Mouse (Mus musculus) midbrain, postnatal 0 days (tissue): ENCODE measurements around the gene Vmn2r115. TPM values are rescaled to one million over a fixed set of nuclear protein-coding genes. Genes with fewer than 3 reads are reported as not detected.
"Not testable (repeated sequence)": the region's sequence is repeated elsewhere in the genome, so short reads cannot be mapped to it uniquely, and the experiment has no call there.

Source experiments
- ATAC-seq: fragments of 200-750 bp; cut with Nextera tagmentation; 2 replicates; pipeline ENCODE4 v1.8.0; 2017; ENCODE audit warnings: moderate number of reproducible peaks, mild to moderate bottlenecking, moderate TSS enrichment, moderate library complexity; ENCODE audit not compliant: low FRiP score
- DNase-seq: peaks from one replicate; pipeline ENCODE4 v3.0.0-alpha.2; 2015; ENCODE audit warnings: low spot score
- H3K27ac ChIP-seq: fragments of 300-500 bp; sonication (generic); 2 replicates; pipeline ENCODE4 v1.5.1; 2014; ENCODE audit warnings: low read depth, mild to moderate bottlenecking, low read length, mixed read lengths
- H3K27me3 ChIP-seq: fragments of 300-500 bp; sonication (generic); 2 replicates; pipeline ENCODE4 v1.6.1; 2014; ENCODE audit warnings: low read length, control low read depth, mixed read lengths; ENCODE audit not compliant: insufficient read depth
- H3K36me3 ChIP-seq: fragments of 300-500 bp; sonication (generic); 2 replicates; pipeline ENCODE4 v1.6.1; 2014; ENCODE audit warnings: low read length, control low read depth, mixed read lengths; ENCODE audit not compliant: insufficient read depth
- H3K4me1 ChIP-seq: fragments of 300-500 bp; sonication (generic); 2 replicates; pipeline ENCODE4 v1.6.1; 2014; ENCODE audit warnings: mild to moderate bottlenecking, control low read depth, antibody characterized with exemption, low read length, mixed read lengths; ENCODE audit not compliant: insufficient read depth
- H3K4me2 ChIP-seq: fragments of 300-500 bp; sonication (generic); 2 replicates; pipeline ENCODE4 v1.6.1; 2014; ENCODE audit warnings: low read depth, mild to moderate bottlenecking, low read length, mixed read lengths; ENCODE audit not compliant: poor library complexity, severe bottlenecking
- H3K4me3 ChIP-seq: fragments of 300-500 bp; sonication (generic); 2 replicates; pipeline ENCODE4 v1.5.1; 2014; ENCODE audit warnings: low read depth, mild to moderate bottlenecking, low read length, moderate library complexity
- H3K9ac ChIP-seq: fragments of 300-500 bp; sonication (generic); replicated peaks from 2 replicates; pipeline ENCODE4 v1.6.1; 2014; ENCODE audit warnings: mild to moderate bottlenecking, low read length, moderate library complexity, mixed read lengths; ENCODE audit not compliant: poor library complexity, severe bottlenecking
- H3K9me3 ChIP-seq: fragments of 300-500 bp; sonication (generic); 2 replicates; pipeline ENCODE4 v1.6.1; 2016; ENCODE audit warnings: low read length, control low read depth
- CTCF ChIP-seq: IDR thresholded peaks from 2 replicates; pipeline ENCODE4 v1.5.1; 2016; ENCODE audit warnings: antibody characterized with exemption, mild to moderate bottlenecking
- WGBS: fragments of 180-500 bp; shearing (Covaris S2); extraction: QIAGEN DNeasy Blood & Tissue Kit; methylation state at CpG from one replicate; pipeline ENCODE4 v1.1.7; 2014; 5-methylcytosine and 5-hydroxymethylcytosine counted together
- polyA plus RNA-seq: library from polyadenylated mRNA; unstranded; fragments of >200 nt; fragmentation: Nextera tagmentation; extraction: Ambion mirVana; gene quantifications from 2 replicates; pipeline ENCODE4 v1.2.1, GENCODE M21; 2015
- total RNA-seq: library from RNA; depleted of rRNA; stranded (reverse); fragments of >200 nt; gene quantifications from 2 replicates; pipeline ENCODE4 v1.2.3, GENCODE M21; 2014; rRNA removed

Vmn2r115 gene
- total RNA-seq, result not detected in 2 replicates
- not detected in 2 replicates for polyA plus RNA-seq

DNA sequence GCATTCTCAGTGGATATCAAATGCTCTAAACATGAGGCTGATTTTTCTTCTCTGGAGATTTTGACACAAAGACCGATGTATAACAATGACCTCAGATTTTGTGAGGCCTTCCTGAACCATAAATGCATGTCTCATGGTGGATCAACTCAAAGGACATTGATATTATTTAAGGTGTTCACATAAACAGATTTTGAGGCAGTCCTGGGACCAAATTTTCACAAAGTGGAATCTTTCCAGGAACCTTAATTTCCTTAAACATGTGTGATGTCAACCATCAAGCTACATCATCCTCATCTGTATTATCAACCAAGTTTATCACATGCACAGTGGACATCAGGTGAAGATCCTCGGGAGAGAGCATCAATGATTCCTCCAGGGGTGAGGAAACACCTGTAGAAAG is at the start of gene Vmn2r115:
Gene Vmn2r115 (plus strand): TSS at position 301 of the 400 bp plus-strand sequence.
- H3K4me3 ChIP-seq, H3K9ac ChIP-seq, ATAC-seq, H3K9me3 ChIP-seq, H3K36me3 ChIP-seq, H3K4me2 ChIP-seq, DNase-seq, H3K4me1 ChIP-seq, H3K27me3 ChIP-seq, H3K27ac ChIP-seq: not testable (repeated sequence)
- 56% methylated on average over 2 of the region's 2 CpGs for WGBS

GRCm38 (mm10) chr17:23312437-23312836 is 31.1 kb upstream of the Vmn2r115 start, which contains the start of gene Vmn2r114:
Vmn2r114 (minus strand) TSS chr17:23312537.
- ATAC-seq, H3K4me1 ChIP-seq: not testable (repeated sequence)
- WGBS, result 64% methylated on average over 2 of the region's 2 CpGs

GRCm38 (mm10) chr17:23330657-23331056 is 12.9 kb upstream of the Vmn2r115 start:
- Histone ChIP-seq H3K4me1 (no peaks in the 10 kb centered on the region), H3K4me3 (no peak overlapping the region), H3K9ac (no peak overlapping the region), H3K27ac (no peak overlapping the region), H3K27me3 (no peaks in the 10 kb centered on the region), H3K9me3 (peaks cover 7% of the 10 kb centered on the region; the same call in 1 of the 2 replicates), H3K4me2 (no peak overlapping the region), H3K36me3 (no peaks in the 10 kb centered on the region)
- TF ChIP-seq CTCF, result no peak
- WGBS, result 73% methylated on average over 6 of the region's 6 CpGs
- no peak for ATAC-seq
- no peak for DNase-seq

More at GRCm38 (mm10) chr17:23312437-23312836, 31.1 kb upstream of the Vmn2r115 start, which contains the start of gene Vmn2r114:
- not testable (repeated sequence) for H3K9me3 ChIP-seq, H3K27me3 ChIP-seq, H3K4me2 ChIP-seq, H3K9ac ChIP-seq, H3K36me3 ChIP-seq, H3K27ac ChIP-seq, H3K4me3 ChIP-seq, DNase-seq

DNA sequence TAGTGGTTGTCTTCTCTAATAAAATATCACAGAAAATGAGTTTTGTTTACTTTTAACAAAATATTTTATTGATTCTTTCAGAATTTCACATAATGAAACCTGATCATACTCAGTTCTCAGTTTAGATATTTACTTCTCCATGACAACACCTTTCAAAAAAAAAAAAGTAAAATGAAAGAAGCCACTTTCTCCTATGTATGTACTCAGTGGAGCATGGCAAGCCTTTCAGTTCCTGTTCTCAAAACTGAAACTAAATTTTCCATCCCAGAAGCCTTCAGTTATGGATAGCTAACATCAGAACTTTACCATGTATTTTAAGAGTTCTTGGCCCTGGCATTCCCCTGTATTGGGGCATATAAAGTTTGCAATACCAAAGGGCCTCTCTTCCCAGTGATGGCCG is 8.1 kb downstream of the Vmn2r115 start:
- H3K27me3 ChIP-seq, result no peaks in the 10 kb centered on the region
- H3K4me2 ChIP-seq, result no peak overlapping the region
- 100% methylated on average over 1 of the region's 1 CpGs for WGBS

GRCm38 (mm10) chr17:23384304-23384703 is 40.8 kb downstream of the Vmn2r115 start, which contains the start of gene Vmn2r116:
Vmn2r116 (plus strand) TSS chr17:23384604.
- not testable (repeated sequence) for H3K27me3 ChIP-seq, H3K27ac ChIP-seq

More for the DNA sequence above, 8.1 kb downstream of the Vmn2r115 start:
- H3K4me3 ChIP-seq, result no peak overlapping the region
- H3K4me1 ChIP-seq, result no peaks in the 10 kb centered on the region
- no peak for ATAC-seq
- no peaks in the 10 kb centered on the region for H3K36me3 ChIP-seq
- no peak for DNase-seq
- no peaks in the 10 kb centered on the region for H3K9me3 ChIP-seq
- H3K27ac ChIP-seq, result no peak overlapping the region
- H3K9ac ChIP-seq, result no peak overlapping the region
- TF ChIP-seq CTCF, result no peak

More at GRCm38 (mm10) chr17:23384304-23384703, 40.8 kb downstream of the Vmn2r115 start, which contains the start of gene Vmn2r116:
- DNase-seq, H3K4me2 ChIP-seq, H3K9me3 ChIP-seq, ATAC-seq, H3K4me3 ChIP-seq, H3K4me1 ChIP-seq, H3K36me3 ChIP-seq, H3K9ac ChIP-seq: not testable (repeated sequence)

Other genes with a start within 250 kb of the Vmn2r115 start
- 21.0 and 22.1 TPM in 2 replicates for gene Zfp40, start 150.5 kb upstream of the Vmn2r115 start, total RNA-seq
- 19.8 TPM in 2 replicates for gene Zfp40, start 150.5 kb upstream of the Vmn2r115 start, polyA plus RNA-seq
- gene Vmn2r114, start 31.2 kb upstream of the Vmn2r115 start, total RNA-seq, result not detected in 2 replicates
- not detected in 2 replicates for gene Vmn2r114, start 31.2 kb upstream of the Vmn2r115 start, polyA plus RNA-seq
- not detected in 2 replicates for gene Vmn2r116, start 40.9 kb downstream of the Vmn2r115 start, total RNA-seq
- not detected in 2 replicates for gene Vmn2r116, start 40.9 kb downstream of the Vmn2r115 start, polyA plus RNA-seq
- gene Vmn2r117, start 136.0 kb downstream of the Vmn2r115 start, total RNA-seq, result not detected in 2 replicates
- not detected in 2 replicates for gene Vmn2r117, start 136.0 kb downstream of the Vmn2r115 start, polyA plus RNA-seq
- gene Zfp213, start 220.5 kb downstream of the Vmn2r115 start, total RNA-seq, result 16.9 and 21.7 TPM in 2 replicates
- gene Zfp213, start 220.5 kb downstream of the Vmn2r115 start, polyA plus RNA-seq, result 10.0 and 10.7 TPM in 2 replicates